ENCODE assay signal across 8 mouse cellular contexts in genomic region chr8:94785247-94785985, GRCm38 (mm10). TPM values are rescaled to one million over a fixed set of nuclear protein-coding genes. Genes with fewer than 3 reads are reported as not detected.
DNase-seq lines count a peak whose midpoint lies in the region; ATAC-seq lines count a peak whose summit lies in the region.

No protein-coding gene starts in this region.

- no peaks in the 10 kb centered on the region for H3K36me3 ChIP-seq in midbrain, embryonic 11.5 days (ENCODE audit: control insufficient read depth, insufficient read depth, low read length)
- no peaks in the 10 kb centered on the region for H3K36me3 ChIP-seq in midbrain, embryonic 15.5 days (replicated peaks)
- no peaks in the 10 kb centered on the region for H3K36me3 ChIP-seq in liver, embryonic 15.5 days (replicated peaks)
- no peaks in the 10 kb centered on the region for H3K36me3 ChIP-seq in splenic B cell, adult 2 months (ENCODE audit: control insufficient read depth, insufficient read depth, low read length, poor library complexity, severe bottlenecking)
- no peaks in the 10 kb centered on the region for H3K36me3 ChIP-seq in forebrain, embryonic 15.5 days
- H3K36me3 ChIP-seq in forebrain, embryonic 13.5 days (ENCODE audit: poor library complexity, severe bottlenecking) = no peaks in the 10 kb centered on the region

- no peaks in the 10 kb centered on the region for H3K9me3 ChIP-seq in midbrain, embryonic 11.5 days (ENCODE audit: control insufficient read depth, low read length)
- no peaks in the 10 kb centered on the region for H3K9me3 ChIP-seq in midbrain, embryonic 15.5 days
- no peaks in the 10 kb centered on the region for H3K9me3 ChIP-seq in liver, embryonic 15.5 days (replicated peaks)
- H3K9me3 ChIP-seq in forebrain, embryonic 15.5 days = no peaks in the 10 kb centered on the region
- no peaks in the 10 kb centered on the region for H3K9me3 ChIP-seq in forebrain, embryonic 13.5 days (replicated peaks)

- H3K4me1 ChIP-seq in midbrain, embryonic 11.5 days (ENCODE audit: control insufficient read depth, insufficient read depth, low read length) = peaks cover 20% of the 10 kb centered on the region
- H3K4me1 ChIP-seq in midbrain, embryonic 15.5 days = peaks cover 5% of the 10 kb centered on the region
- H3K4me1 ChIP-seq in liver, embryonic 15.5 days (replicated peaks) = peaks cover 71% of the 10 kb centered on the region
- H3K4me1 ChIP-seq in forebrain, embryonic 15.5 days = 0 out of 2 replicates have a peak, but pooled peaks cover 3% of the 10 kb centered on the region
- H3K4me1 ChIP-seq in forebrain, embryonic 13.5 days = peaks cover 6% of the 10 kb centered on the region; the same call in 1 of the 2 replicates

- no peak overlapping the region for H3K9ac ChIP-seq in midbrain, embryonic 11.5 days (ENCODE audit: low read length)
- H3K9ac ChIP-seq in midbrain, embryonic 15.5 days = no peak overlapping the region
- H3K9ac ChIP-seq in liver, embryonic 15.5 days = no peak overlapping the region
- no peak overlapping the region for H3K9ac ChIP-seq in forebrain, embryonic 15.5 days (replicated peaks)
- no peak overlapping the region for H3K9ac ChIP-seq in forebrain, embryonic 13.5 days

- DNase-seq in midbrain, embryonic 11.5 days (ENCODE audit: low spot score, missing footprints) = peak; percentile 85
- peak; percentile 69 for DNase-seq in ZHBTc4 (ENCODE audit: low read depth, low spot score)
- peak; percentile 66 for DNase-seq in splenic B cell, adult 2 months (ENCODE audit: low read depth, low spot score)

- 66% methylated on average over 12 of the region's 12 CpGs for WGBS in midbrain, embryonic 11.5 days
- 69% methylated on average over 12 of the region's 12 CpGs for WGBS in midbrain, embryonic 15.5 days
- WGBS in liver, embryonic 15.5 days (ENCODE audit: insufficient replicate concordance) = 52% methylated on average over 12 of the region's 12 CpGs
- 64% methylated on average over 12 of the region's 12 CpGs for WGBS in forebrain, embryonic 15.5 days
- WGBS in forebrain, embryonic 13.5 days = 66% methylated on average over 11 of the region's 12 CpGs

- no peak overlapping the region for H3K27ac ChIP-seq in midbrain, embryonic 11.5 days (ENCODE audit: low read depth, low read length)
- H3K27ac ChIP-seq in midbrain, embryonic 15.5 days = no peak overlapping the region
- peak overlapping the region; percentile 98; the same call in 1 of the 2 replicates for H3K27ac ChIP-seq in liver, embryonic 15.5 days (replicated peaks)
- H3K27ac ChIP-seq in forebrain, embryonic 15.5 days (replicated peaks) = no peak overlapping the region
- H3K27ac ChIP-seq in forebrain, embryonic 13.5 days = no peak overlapping the region

- no peak overlapping the region for H3K4me3 ChIP-seq in midbrain, embryonic 11.5 days (ENCODE audit: low read depth, low read length)
- no peak overlapping the region for H3K4me3 ChIP-seq in midbrain, embryonic 15.5 days
- no peak overlapping the region for H3K4me3 ChIP-seq in liver, embryonic 15.5 days (replicated peaks)
- H3K4me3 ChIP-seq in forebrain, embryonic 15.5 days = no peak overlapping the region
- H3K4me3 ChIP-seq in forebrain, embryonic 13.5 days = no peak overlapping the region

- H3K27me3 ChIP-seq in midbrain, embryonic 11.5 days (ENCODE audit: control insufficient read depth, insufficient read depth, low read length) = no peaks in the 10 kb centered on the region
- H3K27me3 ChIP-seq in midbrain, embryonic 15.5 days (replicated peaks) = no peaks in the 10 kb centered on the region
- peaks cover 28% of the 10 kb centered on the region; the same call in 1 of the 2 replicates for H3K27me3 ChIP-seq in liver, embryonic 15.5 days
- no peaks in the 10 kb centered on the region for H3K27me3 ChIP-seq in splenic B cell, adult 2 months (ENCODE audit: control insufficient read depth, insufficient read depth, low read length, poor library complexity, severe bottlenecking)
- no peaks in the 10 kb centered on the region for H3K27me3 ChIP-seq in forebrain, embryonic 15.5 days
- no peaks in the 10 kb centered on the region for H3K27me3 ChIP-seq in forebrain, embryonic 13.5 days

- ATAC-seq in midbrain, embryonic 11.5 days (ENCODE audit: low FRiP score) = no peak
- ATAC-seq in midbrain, embryonic 15.5 days (replicated peaks) = no peak
- ATAC-seq in granulocyte monocyte progenitor cell, adult 5-6 weeks (replicated peaks; ENCODE audit: poor library complexity, severe bottlenecking) = peak; percentile 75
- ATAC-seq in liver, embryonic 15.5 days (ENCODE audit: insufficient read depth) = no peak
- ATAC-seq in forebrain, embryonic 15.5 days (replicated peaks) = no peak
- no peak for ATAC-seq in forebrain, embryonic 13.5 days

- H3K4me2 ChIP-seq in midbrain, embryonic 11.5 days = no peak overlapping the region
- no peak overlapping the region for H3K4me2 ChIP-seq in midbrain, embryonic 15.5 days
- no peak overlapping the region for H3K4me2 ChIP-seq in liver, embryonic 15.5 days
- no peak overlapping the region for H3K4me2 ChIP-seq in forebrain, embryonic 15.5 days (replicated peaks)
- H3K4me2 ChIP-seq in forebrain, embryonic 13.5 days = no peak overlapping the region

RNA-seq across cellular contexts. Expression of gene Cx3cl1, which starts 13.6 kb away (rescaled TPM):
- polyA plus RNA-seq in midbrain, embryonic 11.5 days (2014; fragmentation: Nextera tagmentation; extraction: Ambion mirVana) = 9.4 and 10.4 TPM in 2 replicates
- polyA plus RNA-seq in midbrain, embryonic 15.5 days (2015; fragmentation: Nextera tagmentation; extraction: Ambion mirVana) = 34.2 and 41.3 TPM in 2 replicates
- total RNA-seq in granulocyte monocyte progenitor cell, adult 5-6 weeks (2014; fragmentation: Nextera tagmentation) = 0.19 and 1.3 TPM in 2 replicates
- total RNA-seq in granulocyte monocyte progenitor cell, adult 5-6 weeks (2017) = not detected in 2 replicates
- polyA plus RNA-seq in liver, embryonic 15.5 days (2015; fragmentation: Nextera tagmentation; extraction: Ambion mirVana) = 0.33 and 0.54 TPM in 2 replicates
- 15.2 and 17.3 TPM in 2 replicates for polyA plus RNA-seq in forebrain, embryonic 15.5 days (2015; fragmentation: Nextera tagmentation; extraction: Ambion mirVana)
- polyA plus RNA-seq in forebrain, embryonic 13.5 days (2015; fragmentation: Nextera tagmentation; extraction: Ambion mirVana) = 6.9 and 8.6 TPM in 2 replicates

RNA-seq across cellular contexts. Expression of gene Ccl17, which starts 24.8 kb away (rescaled TPM):
- not detected in 2 replicates for polyA plus RNA-seq in midbrain, embryonic 11.5 days (2014; fragmentation: Nextera tagmentation; extraction: Ambion mirVana)
- polyA plus RNA-seq in midbrain, embryonic 15.5 days (2015; fragmentation: Nextera tagmentation; extraction: Ambion mirVana) = 0.50 and 0.74 TPM in 2 replicates
- not detected in 2 replicates for total RNA-seq in granulocyte monocyte progenitor cell, adult 5-6 weeks (2014; fragmentation: Nextera tagmentation)
- total RNA-seq in granulocyte monocyte progenitor cell, adult 5-6 weeks (2017) = not detected in 2 replicates
- polyA plus RNA-seq in liver, embryonic 15.5 days (2015; fragmentation: Nextera tagmentation; extraction: Ambion mirVana) = not detected in 2 replicates
- 0.82 and 0.87 TPM in 2 replicates for polyA plus RNA-seq in forebrain, embryonic 15.5 days (2015; fragmentation: Nextera tagmentation; extraction: Ambion mirVana)
- polyA plus RNA-seq in forebrain, embryonic 13.5 days (2015; fragmentation: Nextera tagmentation; extraction: Ambion mirVana) = not detected in 2 replicates

RNA-seq across cellular contexts. Expression of gene Ccl22, which starts 40.0 kb away (rescaled TPM):
- not detected in 2 replicates for polyA plus RNA-seq in midbrain, embryonic 11.5 days (2014; fragmentation: Nextera tagmentation; extraction: Ambion mirVana)
- polyA plus RNA-seq in midbrain, embryonic 15.5 days (2015; fragmentation: Nextera tagmentation; extraction: Ambion mirVana) = 0.14 TPM in 1 of 2 replicates, not detected in the other
- total RNA-seq in granulocyte monocyte progenitor cell, adult 5-6 weeks (2014; fragmentation: Nextera tagmentation) = not detected in 2 replicates
- total RNA-seq in granulocyte monocyte progenitor cell, adult 5-6 weeks (2017) = not detected in 2 replicates
- 0.32 and 0.37 TPM in 2 replicates for polyA plus RNA-seq in liver, embryonic 15.5 days (2015; fragmentation: Nextera tagmentation; extraction: Ambion mirVana)
- not detected in 2 replicates for polyA plus RNA-seq in forebrain, embryonic 15.5 days (2015; fragmentation: Nextera tagmentation; extraction: Ambion mirVana)
- polyA plus RNA-seq in forebrain, embryonic 13.5 days (2015; fragmentation: Nextera tagmentation; extraction: Ambion mirVana) = not detected in 2 replicates

RNA-seq across cellular contexts. Expression of gene Coq9, which starts 52.7 kb away (rescaled TPM):
- polyA plus RNA-seq in midbrain, embryonic 11.5 days (2014; fragmentation: Nextera tagmentation; extraction: Ambion mirVana) = 49.4 and 51.5 TPM in 2 replicates
- 56.8 and 58.3 TPM in 2 replicates for polyA plus RNA-seq in midbrain, embryonic 15.5 days (2015; fragmentation: Nextera tagmentation; extraction: Ambion mirVana)
- 49.5 and 54.4 TPM in 2 replicates for total RNA-seq in granulocyte monocyte progenitor cell, adult 5-6 weeks (2014; fragmentation: Nextera tagmentation)
- 46.6 and 57.4 TPM in 2 replicates for total RNA-seq in granulocyte monocyte progenitor cell, adult 5-6 weeks (2017)
- 50.8 and 55.0 TPM in 2 replicates for polyA plus RNA-seq in liver, embryonic 15.5 days (2015; fragmentation: Nextera tagmentation; extraction: Ambion mirVana)
- 57.2 and 59.6 TPM in 2 replicates for polyA plus RNA-seq in forebrain, embryonic 15.5 days (2015; fragmentation: Nextera tagmentation; extraction: Ambion mirVana)
- 55.0 and 60.8 TPM in 2 replicates for polyA plus RNA-seq in forebrain, embryonic 13.5 days (2015; fragmentation: Nextera tagmentation; extraction: Ambion mirVana)

RNA-seq across cellular contexts. Expression of gene Ciapin1, which starts 52.7 kb away (rescaled TPM):
- polyA plus RNA-seq in midbrain, embryonic 11.5 days (2014; fragmentation: Nextera tagmentation; extraction: Ambion mirVana) = 134 and 154 TPM in 2 replicates
- polyA plus RNA-seq in midbrain, embryonic 15.5 days (2015; fragmentation: Nextera tagmentation; extraction: Ambion mirVana) = 211 and 217 TPM in 2 replicates
- total RNA-seq in granulocyte monocyte progenitor cell, adult 5-6 weeks (2014; fragmentation: Nextera tagmentation) = 45.7 and 48.0 TPM in 2 replicates
- total RNA-seq in granulocyte monocyte progenitor cell, adult 5-6 weeks (2017) = 46.1 and 72.3 TPM in 2 replicates
- polyA plus RNA-seq in liver, embryonic 15.5 days (2015; fragmentation: Nextera tagmentation; extraction: Ambion mirVana) = 46.6 and 48.2 TPM in 2 replicates
- polyA plus RNA-seq in forebrain, embryonic 15.5 days (2015; fragmentation: Nextera tagmentation; extraction: Ambion mirVana) = 144 and 145 TPM in 2 replicates
- 162 and 176 TPM in 2 replicates for polyA plus RNA-seq in forebrain, embryonic 13.5 days (2015; fragmentation: Nextera tagmentation; extraction: Ambion mirVana)
